Mouse (Mus musculus): Measurements from ENCODE around the gene Med4. TPM values are rescaled to one million over a fixed set of nuclear protein-coding genes. Genes with fewer than 3 reads are reported as not detected.

Gene Med4
- polyA plus RNA-seq, 1 experiment from 2014 or later: 30.9 TPM

DNA sequence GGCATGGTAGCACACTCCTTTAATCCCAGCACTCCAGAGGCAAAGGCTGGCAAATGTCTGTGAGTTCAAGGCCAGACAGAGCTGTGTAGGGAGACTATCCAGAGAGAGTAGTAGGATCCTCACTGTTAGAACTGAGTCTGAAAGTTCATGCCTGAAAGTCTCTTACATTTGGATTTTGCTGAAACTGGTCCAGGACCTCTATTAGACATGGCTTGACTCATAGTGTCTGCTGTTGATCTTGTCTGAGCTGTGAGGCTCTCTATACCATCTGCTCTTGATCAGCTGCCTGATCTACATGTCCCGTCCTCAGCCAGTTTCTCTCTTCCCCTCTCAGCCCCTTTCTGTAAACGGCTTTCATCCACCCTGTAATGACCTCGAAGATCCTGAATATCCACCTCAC, 31.5 kb upstream of the Med4 start:
- no peak overlapping the region for H3K9ac ChIP-seq (ENCODE audit: low read depth, low read length)
- no peak overlapping the region for H3K4me2 ChIP-seq (replicated peaks; ENCODE audit: low read depth)
- no peaks in the 10 kb centered on the region; the same call in 1 of the 2 replicates for H3K4me1 ChIP-seq (replicated peaks; ENCODE audit: control insufficient read depth, insufficient read depth, low read length)
- H3K27ac ChIP-seq (ENCODE audit: low read depth, low read length): no peak overlapping the region
- no peak overlapping the region for H3K4me3 ChIP-seq (ENCODE audit: low read depth, low read length)
- no peaks in the 10 kb centered on the region for H3K9me3 ChIP-seq (ENCODE audit: control insufficient read depth)
- WGBS: 81% methylated on average over 3 of the region's 3 CpGs
- ATAC-seq: no peak
- no peak for TF ChIP-seq CTCF (IDR thresholded peaks at IDR 0.05; ENCODE audit: low read depth)
- no peaks in the 10 kb centered on the region for H3K36me3 ChIP-seq (ENCODE audit: control insufficient read depth, insufficient read depth)
- H3K27me3 ChIP-seq (replicated peaks; ENCODE audit: control insufficient read depth, insufficient read depth, low read length): no peaks in the 10 kb centered on the region

DNA sequence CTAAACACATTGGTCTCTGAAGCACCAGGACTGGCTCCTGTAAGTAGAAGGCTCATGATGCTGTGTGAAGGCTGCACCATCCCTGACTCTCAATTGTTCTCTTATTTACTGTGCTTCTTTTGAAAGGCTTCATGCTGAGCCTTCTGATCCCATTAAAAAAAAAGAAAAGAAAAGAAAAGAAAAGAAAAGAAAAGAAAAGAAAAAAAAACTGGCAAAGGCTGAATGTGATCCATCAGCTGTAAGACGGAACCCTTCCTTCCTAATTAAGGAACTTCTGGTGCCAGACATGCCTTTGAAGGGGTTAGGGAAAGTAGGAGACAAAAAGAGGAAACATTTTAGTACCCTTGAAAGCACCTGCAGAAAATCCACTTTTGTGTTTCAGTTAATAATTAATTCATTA, 30.1 kb upstream of the Med4 start:
- H3K4me1 ChIP-seq (replicated peaks; ENCODE audit: control insufficient read depth, insufficient read depth, low read length): no peaks in the 10 kb centered on the region; the same call in 1 of the 2 replicates
- no peak overlapping the region for H3K4me3 ChIP-seq (ENCODE audit: low read depth, low read length)
- no peak for ATAC-seq
- H3K4me2 ChIP-seq (replicated peaks; ENCODE audit: low read depth): no peak overlapping the region
- no peaks in the 10 kb centered on the region for H3K9me3 ChIP-seq (ENCODE audit: control insufficient read depth)
- no peaks in the 10 kb centered on the region for H3K27me3 ChIP-seq (replicated peaks; ENCODE audit: control insufficient read depth, insufficient read depth, low read length)
- no peak for TF ChIP-seq CTCF (IDR thresholded peaks at IDR 0.05; ENCODE audit: low read depth)
- H3K9ac ChIP-seq (ENCODE audit: low read depth, low read length): no peak overlapping the region
- 72% methylated on average over 1 of the region's 1 CpGs for WGBS
- no peaks in the 10 kb centered on the region for H3K36me3 ChIP-seq (ENCODE audit: control insufficient read depth, insufficient read depth)
- H3K27ac ChIP-seq (ENCODE audit: low read depth, low read length): no peak overlapping the region

DNA sequence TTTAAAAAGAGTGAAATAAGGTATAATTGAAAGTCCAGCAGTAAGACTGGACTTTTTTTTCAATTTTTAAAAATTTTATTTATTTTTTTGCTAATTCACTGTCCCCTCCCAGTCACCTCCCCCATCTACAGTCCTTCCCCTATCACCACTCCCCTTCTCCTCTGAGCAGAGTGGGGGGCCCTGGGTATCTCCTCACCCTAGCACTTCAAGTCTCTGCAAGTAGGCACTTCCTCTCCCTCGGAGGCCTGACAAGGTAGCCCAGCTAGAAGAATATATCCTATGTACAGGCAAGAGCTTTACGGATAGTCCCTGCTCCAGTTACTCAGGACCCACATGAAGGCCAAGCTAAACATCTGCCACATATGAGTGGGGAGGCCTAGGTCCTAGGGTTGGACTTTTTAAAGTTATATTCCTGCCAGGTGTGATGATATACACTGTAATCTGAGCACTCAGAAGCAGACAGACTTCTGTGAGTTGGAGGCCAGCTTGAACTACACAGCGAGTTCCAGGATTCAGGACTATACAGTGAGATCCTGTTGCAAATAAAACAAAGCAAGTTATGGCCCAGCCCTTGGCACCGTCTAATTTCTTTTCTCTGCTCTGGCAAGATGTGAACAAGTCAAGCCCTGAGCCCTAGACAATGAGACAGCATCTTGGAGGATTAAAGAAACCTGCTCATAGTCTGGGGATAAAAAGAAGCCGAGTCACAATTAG, 26.2 kb upstream of the Med4 start:
- H3K27me3 ChIP-seq (replicated peaks; ENCODE audit: control insufficient read depth, insufficient read depth, low read length): no peaks in the 10 kb centered on the region
- H3K4me1 ChIP-seq (replicated peaks; ENCODE audit: control insufficient read depth, insufficient read depth, low read length): no peaks in the 10 kb centered on the region
- no peak overlapping the region for H3K9ac ChIP-seq (ENCODE audit: low read depth, low read length)
- no peak overlapping the region for H3K4me3 ChIP-seq (ENCODE audit: low read depth, low read length)
- no peaks in the 10 kb centered on the region for H3K9me3 ChIP-seq (ENCODE audit: control insufficient read depth)
- 81% methylated on average over 5 of the region's 5 CpGs for whole genome bisulfite sequencing
- no peak overlapping the region for H3K27ac ChIP-seq (ENCODE audit: low read depth, low read length)
- no peak for TF ChIP-seq CTCF (IDR thresholded peaks at IDR 0.05; ENCODE audit: low read depth)
- no peak overlapping the region for H3K4me2 ChIP-seq (replicated peaks; ENCODE audit: low read depth)
- ATAC-seq: no peak
- H3K36me3 ChIP-seq (ENCODE audit: control insufficient read depth, insufficient read depth): no peaks in the 10 kb centered on the region

DNA sequence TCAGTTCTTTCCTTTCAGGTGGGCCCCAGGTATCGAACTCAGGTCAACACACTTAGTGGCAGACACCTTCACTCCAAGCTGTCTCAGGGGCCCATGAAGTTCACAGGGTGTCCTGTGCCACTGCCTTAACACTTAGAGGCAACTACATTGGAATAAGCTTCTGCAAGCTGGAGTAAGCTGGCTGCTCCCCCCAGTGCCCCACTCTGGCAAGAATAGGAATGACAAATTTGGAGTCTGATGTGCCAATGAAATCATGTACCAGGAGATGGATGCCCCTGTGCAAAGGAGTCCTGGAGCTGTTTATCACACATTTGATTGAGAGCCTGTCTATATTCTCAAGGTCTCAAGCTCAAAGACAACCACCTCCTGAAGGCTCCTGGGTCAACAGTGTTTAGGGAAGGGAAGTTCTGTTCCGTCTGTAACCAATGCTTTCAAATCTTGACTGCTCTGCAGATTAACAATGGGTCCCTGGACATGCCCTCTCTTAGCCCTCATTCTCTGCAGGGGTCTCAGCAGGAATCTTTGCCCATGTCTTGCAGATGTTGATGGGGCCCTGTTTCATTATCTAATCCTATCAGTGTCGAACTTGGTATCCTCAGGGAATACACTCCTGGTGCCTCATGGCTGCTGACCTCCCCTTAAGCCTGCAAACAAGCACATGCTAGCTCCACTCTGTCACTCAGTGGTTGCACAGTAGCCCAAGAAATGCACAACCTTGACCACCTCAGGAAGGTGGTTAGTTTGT, 25.3 kb upstream of the Med4 start:
- whole genome bisulfite sequencing: 76% methylated on average over 3 of the region's 3 CpGs
- ATAC-seq: no peak

DNA sequence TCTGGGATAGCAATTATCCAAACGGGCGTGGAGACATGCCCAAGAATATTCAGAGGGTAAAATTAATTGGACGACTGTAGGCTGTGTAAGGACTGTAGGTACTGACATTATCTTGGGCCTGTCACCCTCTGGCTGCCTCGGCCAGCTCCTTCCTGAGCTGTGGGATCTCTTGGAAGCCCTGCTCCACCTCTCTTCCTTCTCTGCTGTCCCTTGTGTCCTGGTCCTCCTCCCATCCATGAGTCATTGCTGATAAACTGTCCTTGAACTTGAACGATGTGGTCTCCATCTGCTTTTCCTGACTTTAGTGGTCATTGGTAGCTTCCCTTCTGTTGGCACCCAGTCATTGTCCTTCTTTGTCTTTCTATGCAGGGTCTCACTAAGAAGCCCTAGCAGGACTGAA, 23.2 kb upstream of the Med4 start:
- Histone ChIP-seq H3K4me3 (ENCODE audit: low read depth, low read length) (no peak overlapping the region), H3K9me3 (ENCODE audit: control insufficient read depth) (no peaks in the 10 kb centered on the region), H3K27me3 (replicated peaks; ENCODE audit: control insufficient read depth, insufficient read depth, low read length) (no peaks in the 10 kb centered on the region), H3K4me1 (replicated peaks; ENCODE audit: control insufficient read depth, insufficient read depth, low read length) (no peaks in the 10 kb centered on the region), H3K27ac (ENCODE audit: low read depth, low read length) (no peak overlapping the region), H3K36me3 (ENCODE audit: control insufficient read depth, insufficient read depth) (no peaks in the 10 kb centered on the region), H3K4me2 (replicated peaks; ENCODE audit: low read depth) (no peak overlapping the region), H3K9ac (ENCODE audit: low read depth, low read length) (no peak overlapping the region)
- 56% methylated on average over 5 of the region's 5 CpGs for WGBS
- TF ChIP-seq CTCF (IDR thresholded peaks at IDR 0.05; ENCODE audit: low read depth): no peak
- no peak for ATAC-seq

More for the DNA sequence above, 25.3 kb upstream of the Med4 start:
- Histone ChIP-seq H3K27me3 (replicated peaks; ENCODE audit: control insufficient read depth, insufficient read depth, low read length) (no peaks in the 10 kb centered on the region), H3K4me1 (replicated peaks; ENCODE audit: control insufficient read depth, insufficient read depth, low read length) (no peaks in the 10 kb centered on the region), H3K4me3 (ENCODE audit: low read depth, low read length) (no peak overlapping the region), H3K4me2 (replicated peaks; ENCODE audit: low read depth) (no peak overlapping the region), H3K36me3 (ENCODE audit: control insufficient read depth, insufficient read depth) (no peaks in the 10 kb centered on the region), H3K9ac (ENCODE audit: low read depth, low read length) (no peak overlapping the region), H3K27ac (ENCODE audit: low read depth, low read length) (no peak overlapping the region), H3K9me3 (ENCODE audit: control insufficient read depth) (no peaks in the 10 kb centered on the region)
- peak; percentile 26; the same call in 1 of the 2 replicates for TF ChIP-seq CTCF (IDR thresholded peaks at IDR 0.05; ENCODE audit: low read depth)

DNA sequence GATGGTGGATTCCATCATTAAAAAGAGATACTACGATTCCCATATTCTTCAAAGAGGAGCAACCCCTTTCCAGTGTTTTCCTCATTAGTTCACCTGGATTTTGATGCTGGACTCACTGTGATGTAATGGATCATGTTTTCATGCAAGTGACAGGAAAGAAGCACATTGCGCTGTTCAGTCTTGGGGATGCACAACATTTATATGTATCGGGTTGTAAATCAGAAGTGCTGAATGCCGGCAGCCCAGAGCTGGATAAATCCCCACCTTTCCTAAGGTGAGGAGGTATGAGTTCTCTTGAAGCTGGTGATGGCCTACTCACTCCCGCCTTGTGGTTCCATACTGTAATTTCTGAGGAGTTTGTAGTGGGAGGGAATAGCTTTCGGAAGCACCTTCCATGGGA, 16.5 kb upstream of the Med4 start:
- Histone ChIP-seq H3K4me2 (replicated peaks; ENCODE audit: low read depth) (no peak overlapping the region), H3K4me3 (ENCODE audit: low read depth, low read length) (no peak overlapping the region), H3K4me1 (replicated peaks; ENCODE audit: control insufficient read depth, insufficient read depth, low read length) (no peaks in the 10 kb centered on the region), H3K9me3 (ENCODE audit: control insufficient read depth) (no peaks in the 10 kb centered on the region), H3K36me3 (ENCODE audit: control insufficient read depth, insufficient read depth) (no peaks in the 10 kb centered on the region), H3K27ac (ENCODE audit: low read depth, low read length) (no peak overlapping the region), H3K9ac (ENCODE audit: low read depth, low read length) (no peak overlapping the region), H3K27me3 (replicated peaks; ENCODE audit: control insufficient read depth, insufficient read depth, low read length) (no peaks in the 10 kb centered on the region)
- ATAC-seq: no peak
- WGBS: 92% methylated on average over 6 of the region's 6 CpGs
- TF ChIP-seq CTCF (IDR thresholded peaks at IDR 0.05; ENCODE audit: low read depth): no peak

Data from intestine, postnatal 0 days (tissue).